Mouse (Mus musculus): Measurements from ENCODE around the gene Tbc1d22a. TPM values are rescaled to one million over a fixed set of nuclear protein-coding genes. Genes with fewer than 3 reads are reported as not detected.

The Tbc1d22a gene
- polyA plus RNA-seq, 1 experiment from 2014 or later = 6.6 TPM

DNA sequence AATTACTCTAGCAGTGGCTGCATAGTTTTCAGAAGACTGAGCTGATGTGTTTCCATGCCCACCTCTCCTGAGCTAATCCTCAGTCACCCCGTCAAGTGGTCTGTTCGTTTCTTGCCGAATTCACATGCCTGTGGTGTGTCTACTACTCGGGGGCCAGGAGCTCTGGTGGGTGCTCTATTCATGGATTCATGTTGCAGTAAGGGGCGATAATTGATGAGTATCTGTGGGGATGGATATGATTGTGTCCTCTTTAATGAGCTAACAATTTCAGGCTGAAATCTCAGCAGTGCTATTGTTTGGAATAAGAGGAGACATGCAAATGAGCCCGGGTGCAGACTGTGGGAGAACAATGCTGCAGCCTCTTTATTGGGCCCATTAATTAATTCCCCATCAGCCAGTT is 201.7 kb downstream of the Tbc1d22a start:
- ATAC-seq (ENCODE audit: insufficient read depth) = no peak
- H3K9me3 ChIP-seq (replicated peaks) = no peaks in the 10 kb centered on the region
- H3K27me3 ChIP-seq = no peaks in the 10 kb centered on the region
- no peaks in the 10 kb centered on the region for H3K36me3 ChIP-seq (replicated peaks)
- H3K4me3 ChIP-seq (replicated peaks) = no peak overlapping the region
- no peak overlapping the region for H3K9ac ChIP-seq
- H3K4me2 ChIP-seq = no peak overlapping the region
- WGBS (ENCODE audit: insufficient replicate concordance) = 68% methylated on average over 6 of the region's 6 CpGs
- no peak overlapping the region for H3K27ac ChIP-seq (replicated peaks)
- peaks cover 6% of the 10 kb centered on the region for H3K4me1 ChIP-seq (replicated peaks)

DNA sequence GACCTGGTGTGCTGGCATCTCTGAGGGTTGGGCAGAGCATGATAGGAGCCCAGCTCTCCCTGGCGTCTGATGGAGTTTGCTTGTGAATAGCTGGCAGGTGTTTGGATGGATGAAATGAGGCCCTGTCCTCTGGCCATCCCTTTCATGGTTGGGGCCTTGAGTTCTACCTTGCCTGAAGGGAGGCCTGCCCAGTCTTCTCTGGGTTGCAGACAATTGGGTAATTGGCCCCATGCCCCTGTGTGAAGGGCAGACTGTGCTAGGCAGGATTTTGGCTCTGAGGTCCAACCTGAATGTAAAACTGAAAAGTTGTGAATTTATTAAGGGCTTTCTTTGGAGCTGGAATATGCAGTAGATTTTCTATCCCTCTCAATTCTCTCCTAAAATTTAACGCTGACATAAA is 204.2 kb downstream of the Tbc1d22a start:
- Histone ChIP-seq H3K27ac (replicated peaks) (no peak overlapping the region), H3K9ac (no peak overlapping the region), H3K27me3 (no peaks in the 10 kb centered on the region), H3K4me2 (no peak overlapping the region), H3K4me1 (replicated peaks) (no peaks in the 10 kb centered on the region; the same call in 1 of the 2 replicates), H3K36me3 (replicated peaks) (no peaks in the 10 kb centered on the region), H3K4me3 (replicated peaks) (no peak overlapping the region), H3K9me3 (replicated peaks) (no peaks in the 10 kb centered on the region)
- 79% methylated on average over 2 of the region's 2 CpGs for WGBS (ENCODE audit: insufficient replicate concordance)
- no peak for ATAC-seq (ENCODE audit: insufficient read depth)

DNA sequence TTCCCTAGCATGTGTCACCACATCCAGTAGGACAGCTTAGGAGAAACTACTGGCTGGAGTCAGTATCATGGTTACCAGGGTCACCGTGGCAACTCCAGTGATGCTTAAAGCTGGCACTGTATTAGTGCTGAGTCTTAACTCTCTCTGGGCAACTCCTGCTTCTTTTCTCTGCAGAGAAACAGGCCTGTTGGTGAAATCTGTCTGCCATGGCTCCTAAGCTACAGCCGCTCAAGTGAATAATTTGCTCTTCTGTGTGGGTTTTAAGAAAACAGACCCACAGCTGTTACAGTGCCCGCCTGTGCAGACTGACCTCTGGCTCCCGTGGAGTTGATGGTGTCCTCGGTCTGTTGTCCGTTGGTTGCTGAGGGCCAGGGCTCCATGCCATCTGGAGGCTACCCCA is 205.4 kb downstream of the Tbc1d22a start:
- 73% methylated on average over 6 of the region's 6 CpGs for WGBS (ENCODE audit: insufficient replicate concordance)
- peaks cover 5% of the 10 kb centered on the region for H3K4me1 ChIP-seq (replicated peaks)
- no peak overlapping the region for H3K4me2 ChIP-seq
- H3K9me3 ChIP-seq (replicated peaks) = no peaks in the 10 kb centered on the region
- H3K4me3 ChIP-seq (replicated peaks) = no peak overlapping the region
- H3K27ac ChIP-seq (replicated peaks) = no peak overlapping the region
- no peak for ATAC-seq (ENCODE audit: insufficient read depth)
- H3K27me3 ChIP-seq = no peaks in the 10 kb centered on the region
- no peaks in the 10 kb centered on the region for H3K36me3 ChIP-seq (replicated peaks)
- no peak overlapping the region for H3K9ac ChIP-seq

DNA sequence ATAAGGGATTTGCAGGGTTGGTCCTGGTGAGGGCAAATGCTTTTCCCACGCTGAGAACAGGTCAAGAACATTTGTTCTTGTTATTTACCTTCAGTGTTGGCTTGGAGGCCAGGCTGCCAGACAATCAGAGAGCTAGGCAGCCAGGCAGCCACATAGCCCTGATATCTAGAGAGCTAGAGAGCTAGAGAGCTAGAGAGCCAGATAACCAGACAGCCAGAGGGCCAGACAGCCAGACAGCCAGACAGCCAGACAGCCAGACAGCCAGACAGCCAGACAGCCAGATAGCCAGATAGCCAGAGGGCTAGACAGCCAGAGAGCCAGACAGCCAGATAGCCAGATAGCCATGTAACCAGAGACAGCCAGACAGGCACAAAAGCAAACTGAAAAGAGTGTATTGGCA is 208.6 kb downstream of the Tbc1d22a start:
- Histone ChIP-seq H3K4me2 (no peak overlapping the region), H3K9me3 (replicated peaks) (no peaks in the 10 kb centered on the region), H3K9ac (no peak overlapping the region), H3K4me1 (replicated peaks) (peaks cover 8% of the 10 kb centered on the region), H3K27me3 (no peaks in the 10 kb centered on the region), H3K36me3 (replicated peaks) (no peaks in the 10 kb centered on the region), H3K4me3 (replicated peaks) (no peak overlapping the region), H3K27ac (replicated peaks) (no peak overlapping the region)
- ATAC-seq (ENCODE audit: insufficient read depth) = no peak
- 43% methylated on average over 1 of the region's 1 CpGs for whole genome bisulfite sequencing (ENCODE audit: insufficient replicate concordance)

DNA sequence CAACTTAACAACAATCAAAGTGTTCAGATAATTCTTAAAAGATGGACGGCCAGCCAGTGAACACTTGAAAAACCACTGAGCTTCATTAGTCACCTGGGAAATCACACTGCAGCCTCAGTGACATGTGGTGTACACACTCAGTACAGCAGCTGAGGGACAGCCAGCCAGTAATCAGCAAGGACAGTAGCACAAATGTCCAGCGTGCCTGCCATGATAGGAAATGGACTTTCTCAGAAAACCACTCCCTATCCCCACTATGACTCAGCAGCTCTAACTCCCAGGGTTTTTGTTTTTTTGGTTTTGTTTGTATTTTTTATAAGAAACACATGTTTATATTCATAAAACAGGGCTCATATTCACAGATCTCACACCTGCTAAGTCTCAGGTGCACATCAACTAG is 209.6 kb downstream of the Tbc1d22a start:
- no peak overlapping the region for H3K4me2 ChIP-seq
- H3K27me3 ChIP-seq = no peaks in the 10 kb centered on the region
- ATAC-seq (ENCODE audit: insufficient read depth) = no peak
- no peak overlapping the region for H3K9ac ChIP-seq
- no peaks in the 10 kb centered on the region for H3K9me3 ChIP-seq (replicated peaks)
- no peak overlapping the region for H3K27ac ChIP-seq (replicated peaks)
- 31% methylated on average over 2 of the region's 2 CpGs for WGBS (ENCODE audit: insufficient replicate concordance)
- no peak overlapping the region for H3K4me3 ChIP-seq (replicated peaks)
- H3K4me1 ChIP-seq (replicated peaks) = peaks cover 8% of the 10 kb centered on the region
- H3K36me3 ChIP-seq (replicated peaks) = no peaks in the 10 kb centered on the region

DNA sequence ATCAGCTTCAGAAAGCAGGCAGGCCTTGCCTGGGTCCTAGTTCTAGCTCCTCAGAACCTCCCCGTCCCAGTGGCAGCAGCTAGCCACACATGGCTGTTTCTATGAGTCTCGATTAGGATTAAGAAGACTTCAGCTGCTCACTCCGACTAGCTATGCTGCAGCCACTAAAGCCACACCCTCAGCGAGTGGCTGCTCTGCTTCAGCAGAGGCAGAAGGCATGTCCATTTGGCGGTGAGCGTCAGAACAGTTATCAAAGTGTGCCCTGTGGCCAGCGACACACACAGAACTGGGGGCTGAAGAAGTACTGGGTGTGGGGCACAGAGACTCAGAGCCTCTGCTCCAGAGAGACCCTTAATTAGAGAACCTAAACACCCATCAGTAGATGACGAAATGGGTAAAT is 210.7 kb downstream of the Tbc1d22a start:
- Histone ChIP-seq H3K4me1 (replicated peaks) (peaks cover 8% of the 10 kb centered on the region), H3K36me3 (replicated peaks) (no peaks in the 10 kb centered on the region), H3K9me3 (replicated peaks) (no peaks in the 10 kb centered on the region), H3K4me2 (no peak overlapping the region), H3K9ac (no peak overlapping the region), H3K4me3 (replicated peaks) (no peak overlapping the region), H3K27me3 (no peaks in the 10 kb centered on the region), H3K27ac (replicated peaks) (no peak overlapping the region)
- WGBS (ENCODE audit: insufficient replicate concordance) = 61% methylated on average over 8 of the region's 8 CpGs
- ATAC-seq (ENCODE audit: insufficient read depth) = no peak

DNA sequence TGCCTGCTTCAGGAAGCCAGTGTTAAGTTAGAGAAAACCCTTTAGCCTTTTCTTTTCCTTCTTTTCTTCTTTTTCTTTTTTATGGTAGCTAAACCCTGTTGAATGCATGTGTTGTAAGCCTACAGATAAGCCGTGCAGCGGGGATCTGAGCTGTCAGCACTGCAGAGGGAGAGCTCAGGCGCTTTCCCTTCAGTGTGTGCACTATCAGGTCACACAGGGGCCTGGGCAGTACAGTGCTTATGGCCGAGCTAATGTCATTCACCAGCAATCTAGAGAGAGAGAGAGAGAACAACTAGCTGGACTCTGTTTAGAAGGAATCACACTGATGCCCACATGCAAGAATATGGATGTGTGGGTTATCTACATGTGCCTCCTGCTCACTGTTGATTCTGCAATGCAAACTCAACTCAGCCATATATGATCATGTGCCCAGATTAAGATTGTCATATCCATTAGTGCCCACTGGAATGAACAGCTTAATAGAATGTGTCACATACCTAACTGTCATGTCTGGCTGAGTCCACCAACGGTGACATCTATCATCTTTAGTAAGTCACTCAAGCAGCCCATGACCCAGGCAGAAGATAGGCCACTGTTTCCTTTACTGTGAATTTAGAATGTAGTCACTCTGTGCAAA is 212.2 kb downstream of the Tbc1d22a start:
- WGBS (ENCODE audit: insufficient replicate concordance) = 50% methylated on average over 5 of the region's 5 CpGs
- ATAC-seq (ENCODE audit: insufficient read depth) = no peak
- Histone ChIP-seq H3K4me2 (no peak overlapping the region), H3K9me3 (replicated peaks) (no peaks in the 10 kb centered on the region), H3K4me1 (replicated peaks) (peaks cover 8% of the 10 kb centered on the region), H3K36me3 (replicated peaks) (no peaks in the 10 kb centered on the region), H3K27me3 (no peaks in the 10 kb centered on the region), H3K9ac (no peak overlapping the region), H3K4me3 (replicated peaks) (no peak overlapping the region), H3K27ac (replicated peaks) (no peak overlapping the region)

DNA sequence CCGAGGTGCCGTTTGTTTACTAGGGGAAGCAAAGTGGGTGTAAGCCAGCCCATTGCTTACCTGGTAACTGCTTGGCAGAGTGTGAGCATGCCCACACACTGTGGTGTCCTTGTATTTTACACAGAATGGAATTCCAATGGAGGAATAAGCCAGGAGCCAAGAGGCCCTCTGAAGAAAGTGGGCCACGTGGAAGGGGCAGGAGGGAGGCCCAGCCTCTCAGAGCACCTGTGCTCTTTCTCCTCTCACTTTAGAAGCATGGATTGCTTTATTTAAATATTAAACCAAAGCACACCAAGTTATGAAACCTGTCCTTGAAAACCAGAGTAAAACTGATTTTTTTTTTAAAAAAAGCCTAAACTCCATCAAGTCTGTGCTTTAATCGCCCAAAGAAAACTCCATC is 213.2 kb downstream of the Tbc1d22a start:
- H3K27ac ChIP-seq (replicated peaks) = no peak overlapping the region
- no peak overlapping the region for H3K4me3 ChIP-seq (replicated peaks)
- H3K4me2 ChIP-seq = no peak overlapping the region
- no peak overlapping the region for H3K9ac ChIP-seq
- ATAC-seq (ENCODE audit: insufficient read depth) = no peak
- H3K9me3 ChIP-seq (replicated peaks) = no peaks in the 10 kb centered on the region
- H3K36me3 ChIP-seq (replicated peaks) = no peaks in the 10 kb centered on the region
- H3K27me3 ChIP-seq = no peaks in the 10 kb centered on the region
- WGBS (ENCODE audit: insufficient replicate concordance) = 68% methylated on average over 4 of the region's 4 CpGs
- H3K4me1 ChIP-seq (replicated peaks) = peaks cover 8% of the 10 kb centered on the region

DNA sequence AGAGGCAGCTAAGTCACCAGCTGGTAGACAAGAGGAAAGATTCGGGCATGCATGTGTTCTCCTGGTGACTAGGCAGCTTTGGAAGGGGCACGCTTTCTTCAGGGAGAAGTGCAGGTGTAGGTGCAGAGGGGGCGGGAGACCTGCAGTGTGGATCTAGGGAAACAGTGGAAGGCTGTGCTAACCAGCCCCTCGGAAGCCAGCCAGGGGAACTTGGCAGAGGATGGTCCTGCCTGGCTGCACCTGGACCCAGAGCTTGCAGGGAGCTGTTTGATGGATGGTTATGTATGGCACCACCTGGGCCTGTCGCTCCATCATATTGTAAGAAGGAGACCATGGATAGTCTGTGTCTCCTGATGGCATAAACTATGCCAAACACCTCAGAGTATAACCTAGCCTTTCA is 214.2 kb downstream of the Tbc1d22a start:
- Histone ChIP-seq H3K36me3 (replicated peaks) (no peaks in the 10 kb centered on the region), H3K4me2 (no peak overlapping the region), H3K4me3 (replicated peaks) (no peak overlapping the region), H3K4me1 (replicated peaks) (peaks cover 8% of the 10 kb centered on the region), H3K9ac (no peak overlapping the region), H3K9me3 (replicated peaks) (no peaks in the 10 kb centered on the region), H3K27ac (replicated peaks) (no peak overlapping the region), H3K27me3 (no peaks in the 10 kb centered on the region)
- 69% methylated on average over 5 of the region's 5 CpGs for WGBS (ENCODE audit: insufficient replicate concordance)
- no peak for ATAC-seq (ENCODE audit: insufficient read depth)

DNA sequence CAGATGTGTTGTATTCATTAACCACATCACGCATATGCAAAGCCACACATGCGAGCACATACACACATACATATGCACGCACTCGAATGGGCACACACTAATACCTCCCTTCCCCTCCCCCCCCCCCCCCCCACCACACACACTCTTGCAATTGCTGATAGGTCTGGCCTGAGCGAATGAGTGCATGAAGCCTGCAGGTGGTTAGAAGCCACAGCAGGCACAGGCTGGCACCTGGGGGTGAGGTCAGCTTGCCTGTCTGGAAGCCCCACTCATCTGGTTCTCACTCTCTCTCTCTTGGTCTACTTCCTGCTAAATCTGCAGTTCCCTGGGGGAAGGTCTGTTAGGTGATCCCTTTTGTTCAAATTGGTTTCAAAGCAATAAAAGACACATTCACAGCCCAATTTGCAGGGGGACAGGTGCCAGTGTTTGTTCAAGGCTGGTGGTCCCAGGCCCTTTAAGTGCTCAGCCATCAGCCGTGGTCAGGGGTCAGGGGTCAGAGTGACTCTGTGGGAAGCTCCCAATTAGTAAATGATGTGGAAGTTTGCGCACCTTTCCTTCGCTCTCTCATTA is 215.6 kb downstream of the Tbc1d22a start:
- no peaks in the 10 kb centered on the region for H3K36me3 ChIP-seq (replicated peaks)
- ATAC-seq (ENCODE audit: insufficient read depth) = no peak
- WGBS (ENCODE audit: insufficient replicate concordance) = 79% methylated on average over 8 of the region's 8 CpGs
- no peak overlapping the region for H3K9ac ChIP-seq
- H3K4me3 ChIP-seq (replicated peaks) = no peak overlapping the region
- H3K4me2 ChIP-seq = no peak overlapping the region
- H3K27me3 ChIP-seq = no peaks in the 10 kb centered on the region
- peaks cover 2% of the 10 kb centered on the region; the same call in 1 of the 2 replicates for H3K4me1 ChIP-seq (replicated peaks)
- no peak overlapping the region for H3K27ac ChIP-seq (replicated peaks)
- H3K9me3 ChIP-seq (replicated peaks) = no peaks in the 10 kb centered on the region

DNA sequence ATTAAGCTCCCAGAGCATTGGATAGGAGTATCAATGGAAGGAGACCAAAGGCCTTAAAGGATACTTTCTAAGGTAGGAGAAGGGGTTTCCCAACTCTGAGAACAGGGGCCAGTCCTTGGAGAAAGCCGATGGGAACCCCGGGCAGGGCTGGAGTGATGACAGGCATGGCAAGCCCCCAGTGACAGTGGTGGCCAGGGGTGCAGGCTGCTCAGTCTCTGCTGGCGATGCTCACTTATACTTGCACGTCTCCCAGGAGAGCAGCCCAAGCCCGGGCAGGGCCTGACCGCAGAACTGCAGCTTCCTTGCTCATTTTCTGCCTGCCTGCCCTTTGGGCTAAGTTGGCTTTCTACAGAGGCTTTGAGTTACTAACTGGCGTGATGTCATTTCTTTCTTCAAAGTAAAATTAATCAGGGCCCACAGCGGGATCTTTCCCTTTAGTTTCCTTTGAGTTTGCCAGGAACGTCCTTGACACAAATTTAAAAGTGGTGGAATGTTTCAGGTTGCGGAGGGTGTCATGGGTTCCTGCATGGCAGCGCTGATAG is 217.4 kb downstream of the Tbc1d22a start:
- Histone ChIP-seq H3K27me3 (no peaks in the 10 kb centered on the region), H3K4me3 (replicated peaks) (no peak overlapping the region)
- WGBS (ENCODE audit: insufficient replicate concordance) = 78% methylated on average over 11 of the region's 11 CpGs

DNA sequence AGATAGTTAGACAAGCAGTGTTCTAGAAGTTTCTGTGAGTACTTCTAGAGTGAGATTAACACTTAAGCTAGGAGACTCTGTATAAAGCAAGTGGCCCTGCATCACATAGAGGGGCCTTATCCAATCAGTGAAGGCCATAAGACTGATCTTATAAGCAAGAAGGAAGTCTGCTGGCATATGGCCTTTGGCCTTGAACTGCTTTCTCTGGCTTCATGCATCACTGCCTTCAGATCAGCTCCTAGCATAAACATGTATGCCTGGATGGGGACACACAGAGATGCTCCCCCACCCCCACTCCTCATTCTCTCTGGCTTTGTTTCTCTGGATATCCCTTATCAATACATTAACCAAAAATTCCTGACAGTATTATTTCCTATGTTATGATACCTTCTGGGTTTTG is 218.5 kb downstream of the Tbc1d22a start:
- H3K4me1 ChIP-seq (replicated peaks) = no peaks in the 10 kb centered on the region
- no peak for ATAC-seq (ENCODE audit: insufficient read depth)
- H3K9me3 ChIP-seq (replicated peaks) = no peaks in the 10 kb centered on the region

More for the DNA sequence above, 217.4 kb downstream of the Tbc1d22a start:
- no peak for ATAC-seq (ENCODE audit: insufficient read depth)
- no peak overlapping the region for H3K27ac ChIP-seq (replicated peaks)
- H3K36me3 ChIP-seq (replicated peaks) = no peaks in the 10 kb centered on the region
- no peaks in the 10 kb centered on the region for H3K9me3 ChIP-seq (replicated peaks)
- H3K9ac ChIP-seq = no peak overlapping the region
- no peak overlapping the region for H3K4me2 ChIP-seq
- H3K4me1 ChIP-seq (replicated peaks) = no peaks in the 10 kb centered on the region; the same call in 1 of the 2 replicates

More for the DNA sequence above, 218.5 kb downstream of the Tbc1d22a start:
- Histone ChIP-seq H3K36me3 (replicated peaks) (no peaks in the 10 kb centered on the region), H3K4me2 (no peak overlapping the region), H3K9ac (no peak overlapping the region), H3K4me3 (replicated peaks) (no peak overlapping the region), H3K27ac (replicated peaks) (no peak overlapping the region), H3K27me3 (no peaks in the 10 kb centered on the region)

Measured in liver, embryonic 15.5 days (tissue).